Mouse (Mus musculus) liver, adult 2 months (tissue): Measurements from ENCODE around the gene Isx.

Experiments
- CTCF ChIP-seq: fragments of 200-500 bp; IDR thresholded peaks from 2 replicates; pipeline ENCODE4 v1.5.1; 2011; ENCODE audit warnings: low read depth, low read length, control low read depth
- POLR2A ChIP-seq: fragments of 200-500 bp; IDR thresholded peaks from 2 replicates; pipeline ENCODE4 v1.6.1; 2011; ENCODE audit warnings: low read length, control low read depth; ENCODE audit not compliant: insufficient read depth; ENCODE audit errors: extremely low read depth

GRCm38 (mm10) chr8:74853488-74853887, 19.5 kb upstream of the Isx start:
- TF ChIP-seq CTCF (no peak), POLR2A (no peak)
